Mouse (Mus musculus) limb, embryonic 10.5 days (tissue): ENCODE results near the gene Dctn2. TPM values are rescaled to one million over a fixed set of nuclear protein-coding genes. Genes with fewer than 3 reads are reported as not detected.
"Not testable (repeated sequence)": the region's sequence is repeated elsewhere in the genome, so short reads cannot be mapped to it uniquely, and the experiment has no call there.

Experiments
- DNase-seq: peaks from one replicate; pipeline ENCODE4 v3.0.0-alpha.2; 2017; ENCODE audit warnings: low spot score
- H3K27ac ChIP-seq: fragments of 300-500 bp; sonication (generic); 2 replicates; pipeline ENCODE4 v1.5.1; 2016; ENCODE audit warnings: mild to moderate bottlenecking
- H3K27me3 ChIP-seq: fragments of 300-500 bp; sonication (generic); 2 replicates; pipeline ENCODE4 v1.6.1; 2016; ENCODE audit warnings: low read depth, mild to moderate bottlenecking; ENCODE audit not compliant: poor library complexity, severe bottlenecking
- H3K36me3 ChIP-seq: fragments of 300-500 bp; sonication (generic); 2 replicates; pipeline ENCODE4 v1.6.1; 2016; ENCODE audit warnings: mild to moderate bottlenecking, moderate library complexity
- H3K4me1 ChIP-seq: fragments of 300-500 bp; sonication (generic); 2 replicates; pipeline ENCODE4 v1.6.1; 2016
- H3K4me3 ChIP-seq: fragments of 300-500 bp; sonication (generic); 2 replicates; pipeline ENCODE4 v1.5.1; 2016; ENCODE audit warnings: mild to moderate bottlenecking, moderate library complexity
- H3K9me3 ChIP-seq: fragments of 300-500 bp; sonication (generic); replicated peaks from 2 replicates; pipeline ENCODE4 v1.6.1; 2016; ENCODE audit warnings: mild to moderate bottlenecking
- WGBS: fragments of 180-500 bp; shearing (Covaris S2); methylation state at CpG from one replicate; pipeline ENCODE4 v1.1.7; 2016; 5-methylcytosine and 5-hydroxymethylcytosine counted together
- polyA plus RNA-seq: library from polyadenylated mRNA; unstranded; fragments of >200 nt; fragmentation: Nextera tagmentation; extraction: Ambion mirVana; gene quantifications from 2 replicates; pipeline ENCODE4 v1.2.1, GENCODE M21; 2016

Gene Dctn2
- polyA plus RNA-seq, 1 experiment from 2014 or later, result 194 TPM

DNA sequence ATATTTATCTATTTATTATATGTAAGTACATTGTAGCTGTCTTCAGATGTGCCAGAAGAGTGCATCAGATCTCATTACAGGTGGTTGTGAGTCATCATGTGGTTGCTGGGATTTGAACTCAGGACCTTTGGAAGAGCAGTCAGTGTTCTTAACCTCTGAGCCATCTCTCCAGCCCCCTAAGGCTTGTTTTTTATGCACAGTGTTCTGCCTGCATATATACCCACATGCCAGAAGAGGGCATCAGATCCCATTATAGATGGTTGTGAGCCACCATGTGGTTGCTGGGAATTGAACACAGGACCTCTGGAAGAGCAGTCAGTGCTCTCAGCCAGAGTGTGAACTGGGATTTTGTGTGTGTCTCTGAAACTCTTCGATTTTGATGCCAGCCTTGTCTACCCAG is 48.8 kb downstream of the Dctn2 start:
- H3K9me3 ChIP-seq, H3K36me3 ChIP-seq, DNase-seq, H3K27ac ChIP-seq, H3K4me3 ChIP-seq, H3K27me3 ChIP-seq: not testable (repeated sequence)
- peaks cover 15% of the 10 kb centered on the region for H3K4me1 ChIP-seq
- WGBS, result 76% methylated on average over 1 of the region's 1 CpGs

DNA sequence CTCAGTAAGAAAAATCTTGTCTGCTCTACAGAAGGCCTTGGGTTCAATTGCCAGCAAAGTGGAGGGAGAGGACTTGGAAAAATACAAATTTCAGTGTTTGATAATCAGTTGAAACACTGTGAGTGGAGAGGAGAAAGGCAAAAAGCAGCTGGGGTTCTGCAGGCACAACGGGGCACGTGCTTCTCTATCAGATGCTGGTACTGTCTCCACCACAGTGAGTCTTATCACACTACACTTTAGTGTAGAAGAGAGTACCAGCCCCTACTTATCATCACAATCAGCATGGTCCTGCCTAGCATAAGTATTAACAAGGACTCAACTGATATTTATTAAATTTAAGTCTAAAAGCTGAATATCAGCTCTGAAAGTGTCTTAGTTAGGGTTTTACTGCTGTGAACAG is 51.1 kb downstream of the Dctn2 start:
- no peak overlapping the region for H3K27ac ChIP-seq
- 83% methylated on average over 2 of the region's 2 CpGs for WGBS

GRCm38 (mm10) chr10:127318009-127318408 is 51.8 kb downstream of the Dctn2 start:
- H3K27ac ChIP-seq, result no peak overlapping the region
- 52% methylated on average over 4 of the region's 4 CpGs for WGBS
- peaks cover 15% of the 10 kb centered on the region for H3K27me3 ChIP-seq
- H3K4me1 ChIP-seq, result peaks cover 5% of the 10 kb centered on the region; the same call in 1 of the 2 replicates
- H3K36me3 ChIP-seq, result no peaks in the 10 kb centered on the region
- H3K4me3 ChIP-seq, result no peak overlapping the region
- H3K9me3 ChIP-seq, result no peaks in the 10 kb centered on the region
- DNase-seq, result no peak

More for the DNA sequence above, 51.1 kb downstream of the Dctn2 start:
- DNase-seq, result no peak
- Histone ChIP-seq H3K36me3 (no peaks in the 10 kb centered on the region), H3K4me1 (0 out of 2 replicates have a peak, but pooled peaks cover 1% of the 10 kb centered on the region), H3K9me3 (no peaks in the 10 kb centered on the region), H3K27me3 (peaks cover 7% of the 10 kb centered on the region), H3K4me3 (no peak overlapping the region)

- H3K9me3 ChIP-seq, result no peaks in the 10 kb centered on the region
- peaks cover 20% of the 10 kb centered on the region for H3K27me3 ChIP-seq
Observed at GRCm38 (mm10) chr10:127319969-127320368, 53.8 kb downstream of the Dctn2 start.

GRCm38 (mm10) chr10:127321621-127322020 is 55.5 kb downstream of the Dctn2 start, which contains the start of gene Arhgap9:
Gene Arhgap9 (plus strand): TSS chr10:127321964.
- Histone ChIP-seq H3K4me3 (no peak within 1 kb of the TSS; the same call in 1 of the 2 replicates), H3K27me3 (peaks cover 36% of the 10 kb centered on the region), H3K27ac (no peak within 1 kb of the TSS), H3K9me3 (no peaks in the 10 kb centered on the region), H3K36me3 (no peaks in the 10 kb centered on the region), H3K4me1 (peaks cover 29% of the 10 kb centered on the region)
- no peak for DNase-seq
- WGBS, result 83% methylated on average over 3 of the region's 3 CpGs

More at GRCm38 (mm10) chr10:127319969-127320368, 53.8 kb downstream of the Dctn2 start:
- Histone ChIP-seq H3K4me1 (peaks cover 12% of the 10 kb centered on the region), H3K27ac (no peak overlapping the region), H3K36me3 (no peaks in the 10 kb centered on the region), H3K4me3 (no peak overlapping the region)
- 77% methylated on average over 7 of the region's 7 CpGs for WGBS
- no peak for DNase-seq

- Histone ChIP-seq H3K4me1 (peaks cover 34% of the 10 kb centered on the region), H3K4me3 (no peak overlapping the region; the same call in 1 of the 2 replicates), H3K27ac (no peak overlapping the region), H3K27me3 (peaks cover 42% of the 10 kb centered on the region), H3K9me3 (no peaks in the 10 kb centered on the region), H3K36me3 (no peaks in the 10 kb centered on the region)
- no peak for DNase-seq
- WGBS, result 63% methylated on average over 13 of the region's 13 CpGs
Observed at GRCm38 (mm10) chr10:127322178-127322577, 56.0 kb downstream of the Dctn2 start.

GRCm38 (mm10) chr10:127322669-127323068 is 56.5 kb downstream of the Dctn2 start:
- Histone ChIP-seq H3K4me1 (peaks cover 34% of the 10 kb centered on the region), H3K36me3 (0 out of 2 replicates have a peak, but pooled peaks cover under 1% of the 10 kb centered on the region), H3K27me3 (peaks cover 47% of the 10 kb centered on the region), H3K27ac (no peak overlapping the region), H3K9me3 (no peaks in the 10 kb centered on the region), H3K4me3 (no peak overlapping the region)
- WGBS, result 78% methylated on average over 4 of the region's 4 CpGs
- DNase-seq, result no peak

GRCm38 (mm10) chr10:127323131-127323855 is 57.1 kb downstream of the Dctn2 start:
- H3K27me3 ChIP-seq, result peaks cover 53% of the 10 kb centered on the region
- no peak for DNase-seq
- peaks cover 34% of the 10 kb centered on the region for H3K4me1 ChIP-seq
- H3K27ac ChIP-seq, result no peak overlapping the region; the same call in 1 of the 2 replicates
- H3K36me3 ChIP-seq, result 0 out of 2 replicates have a peak, but pooled peaks cover 2% of the 10 kb centered on the region
- WGBS, result 77% methylated on average over 17 of the region's 17 CpGs
- H3K9me3 ChIP-seq, result no peaks in the 10 kb centered on the region
- H3K4me3 ChIP-seq, result no peak overlapping the region

GRCm38 (mm10) chr10:127324495-127324894 is 58.3 kb downstream of the Dctn2 start:
- Histone ChIP-seq H3K4me1 (peaks cover 34% of the 10 kb centered on the region), H3K4me3 (peak overlapping the region; percentile 14), H3K27ac (peak overlapping the region; percentile 70; the same call in 1 of the 2 replicates), H3K36me3 (peaks cover 10% of the 10 kb centered on the region; the same call in 1 of the 2 replicates), H3K9me3 (no peaks in the 10 kb centered on the region), H3K27me3 (peaks cover 65% of the 10 kb centered on the region)
- 12% methylated on average over 7 of the region's 7 CpGs for WGBS
- DNase-seq, result peak; percentile 73

DNA sequence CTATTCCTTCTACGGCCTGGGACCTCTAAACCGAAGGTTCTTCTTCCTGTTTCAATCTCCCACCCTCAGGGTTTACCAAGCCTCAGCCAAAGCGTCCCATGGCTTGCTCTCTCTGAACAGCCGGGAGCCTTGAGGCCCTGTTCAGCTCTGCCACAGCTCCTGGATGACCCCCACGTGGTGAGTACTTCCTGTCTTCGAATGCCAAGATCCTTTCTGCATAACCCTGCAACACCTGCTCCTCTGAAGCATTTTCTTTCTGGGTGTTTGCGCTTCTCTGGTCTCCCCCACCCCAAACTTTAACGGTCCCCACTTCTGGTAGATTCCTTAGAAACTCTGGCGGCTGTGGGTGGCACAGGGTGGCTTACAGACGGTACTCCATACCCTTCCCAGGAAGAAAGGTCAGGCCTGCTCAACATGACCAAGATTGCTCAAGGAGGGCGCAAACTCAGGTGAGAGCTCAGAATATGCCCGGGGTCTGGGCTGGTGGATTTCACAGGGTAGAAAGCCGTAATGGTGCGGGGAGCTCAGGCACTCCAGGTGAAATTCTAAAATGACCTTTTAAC is 59.4 kb downstream of the Dctn2 start:
- peak; percentile 49 for DNase-seq
- Histone ChIP-seq H3K27ac (peak overlapping the region; percentile 82), H3K4me3 (peak overlapping the region; percentile 65), H3K36me3 (peaks cover 20% of the 10 kb centered on the region), H3K9me3 (no peaks in the 10 kb centered on the region), H3K4me1 (peaks cover 39% of the 10 kb centered on the region), H3K27me3 (peaks cover 75% of the 10 kb centered on the region)
- WGBS, result 22% methylated on average over 14 of the region's 14 CpGs

GRCm38 (mm10) chr10:127326017-127326801 is 60.0 kb downstream of the Dctn2 start:
- peak; percentile 73 for DNase-seq
- Histone ChIP-seq H3K4me3 (peak overlapping the region; percentile 65), H3K9me3 (no peaks in the 10 kb centered on the region), H3K36me3 (peaks cover 27% of the 10 kb centered on the region), H3K4me1 (peaks cover 43% of the 10 kb centered on the region), H3K27ac (peak overlapping the region; percentile 82), H3K27me3 (peaks cover 75% of the 10 kb centered on the region)
- under 1% methylated on average over 54 of the region's 54 CpGs for WGBS

DNA sequence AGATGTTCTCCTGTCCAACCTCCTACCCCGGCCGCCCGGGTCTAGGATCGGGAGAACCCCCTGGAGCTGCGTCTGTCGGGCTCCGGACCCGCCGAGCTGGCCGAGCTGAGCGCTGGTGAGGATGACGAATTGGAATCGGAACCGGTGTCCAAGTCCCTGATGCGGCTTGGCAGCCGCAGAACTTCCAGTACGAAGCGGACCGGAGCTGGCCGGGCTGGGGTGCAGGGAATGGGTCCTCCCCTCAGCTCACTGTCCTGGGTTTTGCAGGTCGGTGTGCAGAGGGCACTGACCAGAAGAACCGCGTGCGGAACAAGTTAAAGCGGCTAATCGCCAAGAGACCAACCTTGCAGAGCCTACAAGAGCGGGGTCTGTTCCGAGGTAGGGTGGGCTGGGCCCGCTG is 60.7 kb downstream of the Dctn2 start:
- WGBS, result 4% methylated on average over 29 of the region's 29 CpGs
- H3K27ac ChIP-seq, result peak overlapping the region; percentile 82
- H3K4me3 ChIP-seq, result peak overlapping the region; percentile 65
- H3K9me3 ChIP-seq, result no peaks in the 10 kb centered on the region
- H3K4me1 ChIP-seq, result peaks cover 43% of the 10 kb centered on the region
- H3K27me3 ChIP-seq, result peaks cover 77% of the 10 kb centered on the region
- peak; percentile 64 for DNase-seq
- peaks cover 33% of the 10 kb centered on the region for H3K36me3 ChIP-seq
